Mouse (Mus musculus): ENCODE data around the gene Atp7a.

DNA sequence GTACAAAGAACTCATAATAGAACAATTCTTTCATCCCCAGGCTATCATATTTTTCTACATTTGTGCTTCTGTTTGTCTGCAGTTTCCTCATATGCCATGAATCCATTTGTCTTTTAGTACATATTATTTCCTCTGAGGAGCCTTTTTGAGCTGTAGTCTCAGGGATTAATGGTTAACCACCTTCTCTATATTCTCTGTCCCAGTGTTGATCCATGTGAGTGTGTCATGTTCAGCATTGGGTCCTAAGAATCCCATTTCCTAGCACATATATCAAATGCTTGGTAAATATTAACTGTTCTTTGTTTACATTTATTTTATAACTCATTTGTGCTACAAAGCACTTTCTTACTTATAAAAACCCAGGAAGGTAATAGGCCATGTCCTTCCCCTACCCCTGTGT lies 55.4 kb downstream of the Atp7a start:
- TF ChIP-seq MYOG (IDR thresholded peaks at IDR 0.05; ENCODE audit: control insufficient read depth in 1 of 3, insufficient read depth in 1 of 3, insufficient read length in 2 of 3, low read depth in 2 of 3), result no peak
- TF ChIP-seq E2F4 (IDR thresholded peaks at IDR 0.05; ENCODE audit: insufficient read depth), result no peak

Measured in myocyte (in vitro differentiated cells).